Mouse (Mus musculus) natural killer cell, adult 2 months (primary cell): ENCODE data around the gene Smim27.

Experiments used
- DNase-seq, 2 experiments: peaks; one replicate each; pipeline ENCODE4 v3.0.0; 2022; ENCODE audit warnings: low spot score in 2 of 2

The Smim27 gene

GRCm38 (mm10) chr4:40269430-40270032, at the start of gene Smim27, which contains the start of gene Topors:
Gene Smim27 (plus strand): TSS chr4:40269579.
Gene Topors (minus strand): TSS chr4:40269850.
- DNase-seq = peak; percentile 85 to 90

- no peak for DNase-seq
Observed at GRCm38 (mm10) chr4:40220437-40220836, 48.9 kb upstream of the Smim27 start.

- DNase-seq = no peak
Observed at GRCm38 (mm10) chr4:40221004-40221760, 48.2 kb upstream of the Smim27 start.

- DNase-seq = no peak
Observed at GRCm38 (mm10) chr4:40221876-40222585, 47.3 kb upstream of the Smim27 start.

GRCm38 (mm10) chr4:40226095-40226494, 43.3 kb upstream of the Smim27 start:
- no peak for DNase-seq

GRCm38 (mm10) chr4:40227131-40227530, 42.2 kb upstream of the Smim27 start:
- DNase-seq = no peak

- DNase-seq = no peak
Observed at GRCm38 (mm10) chr4:40227886-40228285, 41.5 kb upstream of the Smim27 start.

GRCm38 (mm10) chr4:40229723-40230122, 39.7 kb upstream of the Smim27 start:
- peak; percentile 68 to 79 for DNase-seq

- DNase-seq = no peak
Observed at GRCm38 (mm10) chr4:40233062-40233664, 36.2 kb upstream of the Smim27 start.

- DNase-seq = no peak
Observed at GRCm38 (mm10) chr4:40234256-40234655, 35.1 kb upstream of the Smim27 start.

- no peak for DNase-seq
Observed at GRCm38 (mm10) chr4:40236829-40237228, 32.5 kb upstream of the Smim27 start.

- peak; percentile 38 to 46 for DNase-seq
Observed at GRCm38 (mm10) chr4:40238483-40239408, 30.6 kb upstream of the Smim27 start.

GRCm38 (mm10) chr4:40239409-40240271, 29.7 kb upstream of the Smim27 start, which contains the start of gene Ddx58:
Gene Ddx58 (minus strand): TSS chr4:40239828.
- DNase-seq = peak; percentile 48 to 52

GRCm38 (mm10) chr4:40240272-40240744, 29.1 kb upstream of the Smim27 start:
- DNase-seq = no peak

- no peak for DNase-seq
Observed at GRCm38 (mm10) chr4:40241928-40242327, 27.5 kb upstream of the Smim27 start.

- DNase-seq = no peak
Observed at GRCm38 (mm10) chr4:40243006-40243405, 26.4 kb upstream of the Smim27 start.

GRCm38 (mm10) chr4:40244035-40244434, 25.3 kb upstream of the Smim27 start:
- DNase-seq = peak in 1 of 2 experiments; percentile 46

- no peak for DNase-seq
Observed at GRCm38 (mm10) chr4:40250984-40251383, 18.4 kb upstream of the Smim27 start.

- no peak for DNase-seq
Observed at GRCm38 (mm10) chr4:40253766-40254165, 15.6 kb upstream of the Smim27 start.
